7 mouse cellular contexts compared by ENCODE assay signal in the genomic region with DNA sequence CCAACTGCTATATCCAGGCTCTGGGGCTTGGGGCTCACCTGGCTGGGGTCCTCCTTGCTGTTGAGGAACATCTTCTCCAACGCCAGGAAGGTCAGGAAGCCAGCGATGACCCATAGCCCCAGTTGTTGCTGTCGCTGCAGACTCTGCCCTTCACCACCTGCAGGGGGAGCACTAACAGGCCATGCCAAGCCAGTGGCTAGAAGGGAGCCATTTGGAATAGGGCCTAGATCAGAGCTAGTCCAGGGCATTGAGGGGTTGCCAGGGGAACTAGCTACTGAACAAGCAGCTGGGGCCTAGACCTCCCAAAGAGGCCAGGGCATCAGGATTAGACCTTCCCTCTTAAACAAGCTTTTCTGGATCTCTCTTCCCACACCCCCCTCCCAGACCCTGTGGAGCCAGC. TPM values are rescaled to one million over a fixed set of nuclear protein-coding genes. Genes with fewer than 3 reads are reported as not detected.
DNase-seq lines count a peak whose midpoint lies in the region; TF ChIP-seq lines count a peak whose summit lies in the region.

No protein-coding gene starts in this region.

- H3K36me3 ChIP-seq in E14TG2a.4 (ENCODE audit: insufficient read depth, low read length): peaks cover 59% of the 10 kb centered on the region

- peak; percentile 40 to 52 for DNase-seq in left cerebral cortex, adult 18-20 months (ENCODE audit: low spot score in 2 of 2)
- no peak for DNase-seq in left cerebral cortex, adult 11 months (ENCODE audit: low spot score)
- DNase-seq in adrenal gland, postnatal 10 days: peak; percentile 72
- peak; percentile 57 for DNase-seq in gastrocnemius, postnatal 25 days
- DNase-seq in lung, postnatal 10 days: peak; percentile 75
- no peak for DNase-seq in urinary bladder, postnatal 14 days (ENCODE audit: low spot score)

- H3K9me3 ChIP-seq in E14TG2a.4 (ENCODE audit: low read length): no peaks in the 10 kb centered on the region

- H3K4me1 ChIP-seq in E14TG2a.4 (replicated peaks; ENCODE audit: low read depth, low read length): peaks cover 60% of the 10 kb centered on the region

- 0 out of 2 replicates have a peak, but pooled peaks cover 6% of the 10 kb centered on the region for H3K27me3 ChIP-seq in E14TG2a.4 (ENCODE audit: insufficient read depth, low read length)

- TF ChIP-seq CTCF in E14TG2a.4 (conservative IDR thresholded peaks at IDR 0.05; ENCODE audit: low read length): peak; percentile 89

- H3K4me3 ChIP-seq in E14TG2a.4 (replicated peaks; ENCODE audit: low read length): no peak overlapping the region; the same call in 1 of the 2 replicates

RNA-seq across cellular contexts. Expression of a gene that starts 4.7 kb away (rescaled TPM):
- 10 to 100 TPM; 26.8 to 31.8 TPM for total RNA-seq in left cerebral cortex, adult 18-20 months (2021)
- 10 to 100 TPM; 22.3 to 30.5 TPM for total RNA-seq in adrenal gland, postnatal 10 days (2021)
- total RNA-seq in gastrocnemius, postnatal 25 days (2021): 10 to 100 TPM; 21.8 to 22.5 TPM

RNA-seq across cellular contexts. Expression of a gene that starts 11.7 kb away (rescaled TPM):
- total RNA-seq in left cerebral cortex, adult 18-20 months (2021): 100 to 1,000 TPM; 210 to 211 TPM
- total RNA-seq in adrenal gland, postnatal 10 days (2021): 100 to 1,000 TPM; 174 to 182 TPM
- total RNA-seq in gastrocnemius, postnatal 25 days (2021): 100 to 1,000 TPM; 223 to 225 TPM

RNA-seq across cellular contexts. Expression of a gene that starts 16.6 kb away (rescaled TPM):
- total RNA-seq in left cerebral cortex, adult 18-20 months (2021): 1 to 10 TPM; 3.2 to 3.6 TPM
- 1 to 10 TPM; 5.3 to 8.7 TPM for total RNA-seq in adrenal gland, postnatal 10 days (2021)
- 1 to 10 TPM in 1 of 2 experiments, under 1 TPM in 1; 0.95 to 1.6 TPM for total RNA-seq in gastrocnemius, postnatal 25 days (2021)

RNA-seq across cellular contexts. Expression of a gene that starts 30.1 kb away (rescaled TPM):
- under 1 TPM; 0.49 to 0.70 TPM for total RNA-seq in left cerebral cortex, adult 18-20 months (2021)
- total RNA-seq in adrenal gland, postnatal 10 days (2021): 1 to 10 TPM; 1.7 to 5.0 TPM
- total RNA-seq in gastrocnemius, postnatal 25 days (2021): 10 to 100 TPM; 23.1 to 26.0 TPM

RNA-seq across cellular contexts. Expression of a gene that starts 52.4 kb away (rescaled TPM):
- total RNA-seq in left cerebral cortex, adult 18-20 months (2021): under 1 TPM; 0.12 TPM
- under 1 TPM; 0.09 TPM for total RNA-seq in adrenal gland, postnatal 10 days (2021)
- not detected for total RNA-seq in gastrocnemius, postnatal 25 days (2021)

Comparison
In these comparisons a context has a peak if more than half of its experiments do, and no peak if none do; other contexts are left out.
1. DNase-seq: peak in left cerebral cortex, adult 18-20 months (2 of 2), adrenal gland, postnatal 10 days (single experiment), gastrocnemius, postnatal 25 days (single experiment) and lung, postnatal 10 days (single experiment); none in left cerebral cortex, adult 11 months (single experiment) and urinary bladder, postnatal 14 days (single experiment).